9 mouse cellular contexts compared by ENCODE assay signal in the genomic region with DNA sequence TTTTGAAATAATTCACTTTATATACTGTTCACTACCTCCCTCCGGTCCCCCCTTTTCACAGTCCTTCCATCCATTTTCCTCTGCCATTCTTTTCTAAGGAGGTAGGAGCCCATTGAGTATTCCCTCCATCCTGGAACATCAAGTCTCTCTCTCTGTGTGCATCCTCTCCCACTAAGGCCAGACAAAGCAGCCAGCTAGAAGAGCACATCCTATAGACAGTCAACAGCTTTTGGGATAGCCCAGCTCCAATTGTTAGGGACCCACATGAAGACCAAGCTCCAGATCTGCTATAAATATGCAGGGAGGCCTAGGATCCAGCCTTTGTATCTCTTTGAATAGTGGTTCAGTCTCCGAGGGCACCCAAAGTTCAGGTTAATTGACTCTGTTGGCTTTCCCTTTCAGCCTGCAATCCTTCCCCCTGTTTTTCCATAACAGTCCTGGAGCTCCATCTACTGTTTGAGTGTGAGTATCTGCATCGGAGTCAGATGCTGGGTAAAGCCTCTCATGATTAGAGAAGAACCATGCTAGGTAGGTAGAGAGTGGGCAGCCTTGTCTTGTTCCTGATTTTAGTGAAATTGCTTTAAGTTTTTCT. TPM values are rescaled to one million over a fixed set of nuclear protein-coding genes. Genes with fewer than 3 reads are reported as not detected.
DNase-seq lines count a peak whose midpoint lies in the region; ATAC-seq and TF ChIP-seq lines count a peak whose summit lies in the region.
"Had no signal": no experiment of that assay in that cellular context is flagged by ENCODE, and none has a peak within 500 bp of the region (broad histone marks: within the 10 kb centered on the region; RNA-seq: fewer than 3 reads in every experiment).

No protein-coding gene starts in this region.

- no peaks in the 10 kb centered on the region for H3K79me2 ChIP-seq in CH12.LX (replicated peaks; ENCODE audit: control insufficient read depth, extremely low read depth, insufficient read depth, poor library complexity, severe bottlenecking)

- intact Hi-C loops in heart, postnatal 36 days (cut with DNase I) = no loop called here

- no peak overlapping the region for H3K9ac ChIP-seq in CH12.LX (ENCODE audit: insufficient read depth, low read depth)
- no peak overlapping the region for H3K9ac ChIP-seq in forebrain, embryonic 11.5 days (ENCODE audit: low read length)
- no peak overlapping the region for H3K9ac ChIP-seq in liver, embryonic 13.5 days
- H3K9ac ChIP-seq: limb, embryonic 12.5 days had no signal

- H3K27me3 ChIP-seq in CH12.LX (replicated peaks) = no peaks in the 10 kb centered on the region
- H3K27me3 ChIP-seq in forebrain, embryonic 11.5 days (ENCODE audit: control insufficient read depth, insufficient read depth, low read length) = no peaks in the 10 kb centered on the region
- no peaks in the 10 kb centered on the region for H3K27me3 ChIP-seq in liver, embryonic 13.5 days
- H3K27me3 ChIP-seq: limb, embryonic 12.5 days had no signal

- H3K9me3 ChIP-seq in CH12.LX (replicated peaks; ENCODE audit: low read length) = no peaks in the 10 kb centered on the region
- H3K9me3 ChIP-seq in forebrain, embryonic 11.5 days (ENCODE audit: control insufficient read depth, low read length) = no peaks in the 10 kb centered on the region
- H3K9me3 ChIP-seq in liver, embryonic 13.5 days (replicated peaks) = no peaks in the 10 kb centered on the region
- H3K9me3 ChIP-seq: limb, embryonic 12.5 days had no signal

- H3K4me3 ChIP-seq in CH12.LX (replicated peaks in 1 of 3; ENCODE audit: low read depth in 2 of 3, low read length in 2 of 3, poor library complexity in 1 of 3) = no peak overlapping the region
- H3K4me3 ChIP-seq in forebrain, embryonic 11.5 days (ENCODE audit: low read depth, low read length) = no peak overlapping the region
- H3K4me3 ChIP-seq in liver, embryonic 13.5 days (replicated peaks) = no peak overlapping the region
- H3K4me3 ChIP-seq: limb, embryonic 12.5 days had no signal

- H3K4me2 ChIP-seq in CH12.LX (ENCODE audit: insufficient read depth, low read depth, poor library complexity, severe bottlenecking) = no peak overlapping the region
- no peak overlapping the region for H3K4me2 ChIP-seq in forebrain, embryonic 11.5 days (ENCODE audit: low read depth, low read length, severe bottlenecking)
- no peak overlapping the region for H3K4me2 ChIP-seq in liver, embryonic 13.5 days
- H3K4me2 ChIP-seq: limb, embryonic 12.5 days had no signal

- dilution Hi-C loops in CH12.LX (cut with MboI; ENCODE audit: extremely low pct_ligation_motif_present, extremely low pct_unique_long_range_greater_than_20kb, low sequenced_read_pairs) = no loop called here

- no peak for TF ChIP-seq POLR2A in CH12.LX (IDR thresholded peaks at IDR 0.05; ENCODE audit: low read depth, low read length)

- H3K36me3 ChIP-seq in CH12.LX (replicated peaks in 1 of 2; ENCODE audit: control insufficient read depth in 1 of 2, insufficient read depth in 1 of 2, low read length in 1 of 2) = no peaks in the 10 kb centered on the region
- no peaks in the 10 kb centered on the region for H3K36me3 ChIP-seq in forebrain, embryonic 11.5 days (ENCODE audit: control insufficient read depth, insufficient read depth, low read length)
- no peaks in the 10 kb centered on the region for H3K36me3 ChIP-seq in liver, embryonic 13.5 days
- H3K36me3 ChIP-seq: limb, embryonic 12.5 days had no signal

- no peak overlapping the region for H3K27ac ChIP-seq in CH12.LX (ENCODE audit: insufficient read depth, low read depth)
- no peak overlapping the region for H3K27ac ChIP-seq in forebrain, embryonic 11.5 days (ENCODE audit: low read depth, low read length)
- H3K27ac ChIP-seq in liver, embryonic 13.5 days = no peak overlapping the region
- H3K27ac ChIP-seq: limb, embryonic 12.5 days had no signal

- WGBS in forebrain, embryonic 11.5 days = 34% methylated on average over 3 of the region's 3 CpGs
- WGBS in liver, embryonic 13.5 days (ENCODE audit: insufficient replicate concordance) = 35% methylated on average over 3 of the region's 3 CpGs

- peak; percentile 62 for TF ChIP-seq RAD21 in CH12.LX (IDR thresholded peaks at IDR 0.05; ENCODE audit: low read depth, low read length)

- TF ChIP-seq CTCF in CH12.LX (conservative IDR thresholded peaks at IDR 0.05 in 1 of 2, IDR thresholded peaks at IDR 0.05 in 1 of 2; ENCODE audit: low read depth in 2 of 2, low read length in 2 of 2) = peak; percentile 39 to 59; a peak in 3 of 4 replicates

- no peaks in the 10 kb centered on the region for H3K4me1 ChIP-seq in CH12.LX (ENCODE audit: control insufficient read depth in 1 of 2, insufficient read depth in 2 of 2)
- H3K4me1 ChIP-seq in forebrain, embryonic 11.5 days (replicated peaks; ENCODE audit: control insufficient read depth, insufficient read depth, low read length) = no peaks in the 10 kb centered on the region
- no peaks in the 10 kb centered on the region for H3K4me1 ChIP-seq in liver, embryonic 13.5 days (replicated peaks)
- H3K4me1 ChIP-seq: limb, embryonic 12.5 days had no signal

- TF ChIP-seq EP300 in CH12.LX (IDR thresholded peaks at IDR 0.05; ENCODE audit: low read length) = no peak

- in situ Hi-C loops in CH12.LX (cut with MboI; ENCODE audit: low pct_ligation_motif_present, low pct_unique_long_range_greater_than_20kb, low sequenced_read_pairs) = loop anchor here (25.0 kb wide), 1 partner anchor 256 kb away; no protein-coding TSS in a partner anchor

- peak; percentile 82 for ATAC-seq in forebrain, embryonic 11.5 days (replicated peaks; ENCODE audit: low FRiP score)
- peak; percentile 31; the same call in 1 of the 2 replicates for ATAC-seq in liver, embryonic 13.5 days (ENCODE audit: low read depth)

- peak; percentile 44 for DNase-seq in CH12.LX (ENCODE audit: extremely low read depth)
- peak; percentile 35 for DNase-seq in MN1 (ENCODE audit: low spot score)
- no peak for DNase-seq in forebrain, embryonic 11.5 days (ENCODE audit: low spot score)
- DNase-seq in kidney, adult 9 months = peak; percentile 70
- peak; percentile 1 for DNase-seq in liver, embryonic 13.5 days
- DNase-seq in ovary, postnatal 10 days (ENCODE audit: low spot score) = peak; percentile 2
- no peak for DNase-seq in thymus, postnatal 10 days (ENCODE audit: low spot score in 2 of 2)
- no peak for DNase-seq in heart, postnatal 36 days

TF ChIP-seq in CH12.LX, 34 proteins besides CTCF, POLR2A, EP300 and RAD21:
- no peak for TF ChIP-seq ETS1 (conservative IDR thresholded peaks at IDR 0.05; ENCODE audit: low read depth, low read length)
- no peak for TF ChIP-seq JUN (IDR thresholded peaks at IDR 0.05; ENCODE audit: insufficient read depth, low read depth, low read length)
- TF ChIP-seq SMC3 (IDR thresholded peaks at IDR 0.05; ENCODE audit: low read depth, low read length) = peak; percentile 62
- TF ChIP-seq NELFE (IDR thresholded peaks at IDR 0.05; ENCODE audit: low read depth, low read length) = no peak

RNA-seq across cellular contexts. Expression of a gene that starts 2.8 kb away (rescaled TPM):
- total RNA-seq in CH12.LX (2012; rRNA removed) = not detected in 2 replicates
- total RNA-seq in CH12.LX (2014; rRNA removed) = not detected in 2 replicates
- polyA plus RNA-seq in CH12.LX (2012; ENCODE audit: insufficient read length, low read depth) = not detected in 2 replicates
- not detected in 2 replicates for polyA plus RNA-seq in forebrain, embryonic 11.5 days (2014; fragmentation: Nextera tagmentation; extraction: Ambion mirVana)
- polyA plus RNA-seq in liver, embryonic 13.5 days (2015; fragmentation: Nextera tagmentation; extraction: Ambion mirVana) = 7.5 and 8.7 TPM in 2 replicates
- total RNA-seq in heart, postnatal 36 days (2021) = not detected
- polyA plus RNA-seq: limb, embryonic 12.5 days had no signal

RNA-seq across cellular contexts. Expression of a gene that starts 50.6 kb away (rescaled TPM):
- total RNA-seq in CH12.LX (2012; rRNA removed) = not detected in 2 replicates
- total RNA-seq in CH12.LX (2014; rRNA removed) = not detected in 2 replicates
- polyA plus RNA-seq in CH12.LX (2012; ENCODE audit: insufficient read length, low read depth) = not detected in 2 replicates
- polyA plus RNA-seq in forebrain, embryonic 11.5 days (2014; fragmentation: Nextera tagmentation; extraction: Ambion mirVana) = not detected in 2 replicates
- polyA plus RNA-seq in liver, embryonic 13.5 days (2015; fragmentation: Nextera tagmentation; extraction: Ambion mirVana) = 6.7 and 8.8 TPM in 2 replicates
- total RNA-seq in heart, postnatal 36 days (2021) = not detected
- polyA plus RNA-seq: limb, embryonic 12.5 days had no signal

Comparison
In these comparisons a context has a peak if more than half of its experiments do, and no peak if none do; other contexts are left out.
1. DNase-seq: peak in CH12.LX (single experiment), MN1 (single experiment), kidney, adult 9 months (single experiment), liver, embryonic 13.5 days (single experiment) and ovary, postnatal 10 days (single experiment); none in forebrain, embryonic 11.5 days (single experiment), thymus, postnatal 10 days (0 of 2) and heart, postnatal 36 days (0 of 2).